Mouse (Mus musculus) kidney, adult 18-20 months (tissue): Measurements from ENCODE around the gene Pfdn4.

ENCODE experiments used
- DNase-seq: peaks from one replicate; pipeline ENCODE4 v3.0.0; 2021

Pfdn4 gene

GRCm38 (mm10) chr2:170498011-170498410 is 1.8 kb downstream of the Pfdn4 start:
- no peak for DNase-seq

GRCm38 (mm10) chr2:170503343-170503742 is 7.1 kb downstream of the Pfdn4 start:
- DNase-seq, result no peak

- DNase-seq, result no peak
These were observed 7.8 kb downstream of the Pfdn4 start for GRCm38 (mm10) chr2:170503983-170504382.

- peak; percentile 86 for DNase-seq
These were observed 11.5 kb downstream of the Pfdn4 start for GRCm38 (mm10) chr2:170507734-170508133.

GRCm38 (mm10) chr2:170508821-170509220 is 12.6 kb downstream of the Pfdn4 start:
- DNase-seq, result peak; percentile 94

GRCm38 (mm10) chr2:170511073-170511891 is 15.1 kb downstream of the Pfdn4 start:
- DNase-seq, result peak; percentile 95

- no peak for DNase-seq
These were observed 17.5 kb downstream of the Pfdn4 start for GRCm38 (mm10) chr2:170513756-170514155.

- DNase-seq, result peak; percentile 51
These were observed 24.2 kb downstream of the Pfdn4 start for GRCm38 (mm10) chr2:170520321-170520971.

GRCm38 (mm10) chr2:170526513-170526912 is 30.3 kb downstream of the Pfdn4 start:
- DNase-seq, result no peak

GRCm38 (mm10) chr2:170528061-170528460 is 31.8 kb downstream of the Pfdn4 start:
- peak; percentile 34 for DNase-seq

GRCm38 (mm10) chr2:170529766-170530165 is 33.5 kb downstream of the Pfdn4 start:
- no peak for DNase-seq

GRCm38 (mm10) chr2:170530256-170530655 is 34.0 kb downstream of the Pfdn4 start:
- no peak for DNase-seq

- DNase-seq, result no peak
These were observed 38.0 kb downstream of the Pfdn4 start for GRCm38 (mm10) chr2:170534116-170534802.

- DNase-seq, result no peak
These were observed 38.6 kb downstream of the Pfdn4 start for GRCm38 (mm10) chr2:170534803-170535174.

GRCm38 (mm10) chr2:170535841-170536240 is 39.6 kb downstream of the Pfdn4 start:
- no peak for DNase-seq

- no peak for DNase-seq
These were observed 43.0 kb downstream of the Pfdn4 start for GRCm38 (mm10) chr2:170539211-170539610.

GRCm38 (mm10) chr2:170543625-170544024 is 47.4 kb downstream of the Pfdn4 start:
- DNase-seq, result no peak

- DNase-seq, result no peak
These were observed 47.9 kb downstream of the Pfdn4 start for GRCm38 (mm10) chr2:170544159-170544558.

- no peak for DNase-seq
These were observed 48.7 kb downstream of the Pfdn4 start for GRCm38 (mm10) chr2:170544950-170545349.

GRCm38 (mm10) chr2:170545745-170546144 is 49.5 kb downstream of the Pfdn4 start:
- DNase-seq, result no peak

- DNase-seq, result peak; percentile 38
These were observed 51.3 kb downstream of the Pfdn4 start for GRCm38 (mm10) chr2:170547526-170547925.

- DNase-seq, result no peak
These were observed 51.8 kb downstream of the Pfdn4 start for GRCm38 (mm10) chr2:170548046-170548445.

- DNase-seq, result peak; percentile 44
These were observed 52.9 kb downstream of the Pfdn4 start for GRCm38 (mm10) chr2:170549146-170549545.

- peak; percentile 5 for DNase-seq
These were observed 54.0 kb downstream of the Pfdn4 start for GRCm38 (mm10) chr2:170550240-170550639.
